Comparison of ENCODE assay signal across 20 mouse cellular contexts in the genomic region with DNA sequence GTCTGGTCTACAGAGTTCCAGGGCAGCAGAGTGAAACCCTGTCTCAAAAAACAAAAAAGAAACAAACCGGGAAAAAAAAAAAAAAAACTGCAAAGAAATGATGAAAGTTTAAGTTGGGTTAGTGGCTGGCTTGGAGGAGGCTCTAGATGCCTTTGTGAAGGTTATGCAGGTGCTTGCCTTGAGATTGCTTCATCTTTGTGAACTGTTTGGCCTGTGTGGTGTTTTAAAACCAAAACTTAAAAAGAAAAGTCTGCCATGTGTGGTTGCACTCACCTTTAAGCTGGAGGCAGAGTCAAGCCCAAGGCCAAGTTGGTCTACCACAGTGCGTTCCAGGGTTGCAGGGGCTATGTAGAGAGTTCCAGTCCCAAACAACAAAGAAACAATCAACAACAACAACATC. TPM values are rescaled to one million over a fixed set of nuclear protein-coding genes. Genes with fewer than 3 reads are reported as not detected.
A peak's percentile ranks its signal among the peaks of the same experiment; 100 is the strongest.
DNase-seq lines count a peak whose midpoint lies in the region; ATAC-seq and TF ChIP-seq lines count a peak whose summit lies in the region.
"Had no signal": no experiment of that assay in that cellular context is flagged by ENCODE, and none has a peak within 500 bp of the region (broad histone marks: within the 10 kb centered on the region; RNA-seq: fewer than 3 reads in every experiment).

No protein-coding gene starts in this region.

- H3K27me3 ChIP-seq in liver, embryonic 12.5 days (replicated peaks), result no peaks in the 10 kb centered on the region
- no peaks in the 10 kb centered on the region for H3K27me3 ChIP-seq in midbrain, embryonic 14.5 days (ENCODE audit: control insufficient read depth, insufficient read depth, low read length)
- no peaks in the 10 kb centered on the region for H3K27me3 ChIP-seq in midbrain, postnatal 0 days (ENCODE audit: insufficient read depth, low read length)
- H3K27me3 ChIP-seq: embryonic facial prominence, embryonic 15.5 days; forebrain, embryonic 12.5 days; heart, embryonic 13.5 days; limb, embryonic 15.5 days had no signal

- TF ChIP-seq CTCF in midbrain, postnatal 0 days (IDR thresholded peaks at IDR 0.05), result no peak

- H3K4me3 ChIP-seq in liver, embryonic 12.5 days, result no peak overlapping the region
- H3K4me3 ChIP-seq in midbrain, embryonic 14.5 days (replicated peaks; ENCODE audit: low read depth, low read length), result no peak overlapping the region
- no peak overlapping the region for H3K4me3 ChIP-seq in midbrain, postnatal 0 days (ENCODE audit: low read depth, low read length)

- DNase-seq in liver, result no peak
- no peak for DNase-seq in midbrain, embryonic 14.5 days
- no peak for DNase-seq in midbrain, postnatal 0 days (ENCODE audit: low spot score)
- peak; percentile 34 for DNase-seq in thymus, postnatal 4 days
- DNase-seq in thymus, postnatal 10 days (ENCODE audit: low spot score in 2 of 2), result no peak
- no peak for DNase-seq in frontal cortex, postnatal 10 days (ENCODE audit: low spot score in 2 of 2)
- DNase-seq: cerebellum, adult 11-12 months; gastrocnemius, postnatal 10 days; heart, postnatal 10 days; kidney, postnatal 14 days; layer of hippocampus, adult 9-11 months had no signal

- no peaks in the 10 kb centered on the region for H3K36me3 ChIP-seq in liver, embryonic 12.5 days
- no peaks in the 10 kb centered on the region for H3K36me3 ChIP-seq in midbrain, embryonic 14.5 days (ENCODE audit: control insufficient read depth, insufficient read depth, low read length)
- H3K36me3 ChIP-seq in midbrain, postnatal 0 days (ENCODE audit: insufficient read depth, low read length), result no peaks in the 10 kb centered on the region
- H3K36me3 ChIP-seq: embryonic facial prominence, embryonic 15.5 days; forebrain, embryonic 12.5 days; heart, embryonic 13.5 days; limb, embryonic 10.5 days; limb, embryonic 15.5 days had no signal

- ATAC-seq in liver, embryonic 12.5 days, result no peak
- no peak for ATAC-seq in midbrain, embryonic 14.5 days (ENCODE audit: low FRiP score, low TSS enrichment)
- ATAC-seq in midbrain, postnatal 0 days (ENCODE audit: low FRiP score), result no peak
- ATAC-seq: intestine, postnatal 0 days had no signal

- H3K27ac ChIP-seq in liver, embryonic 12.5 days, result no peak overlapping the region
- H3K27ac ChIP-seq in midbrain, embryonic 14.5 days (replicated peaks; ENCODE audit: low read depth, low read length), result no peak overlapping the region
- no peak overlapping the region for H3K27ac ChIP-seq in midbrain, postnatal 0 days (ENCODE audit: low read depth, low read length)
- H3K27ac ChIP-seq: stomach, postnatal 0 days had no signal

- H3K9me3 ChIP-seq in liver, embryonic 12.5 days (replicated peaks), result no peaks in the 10 kb centered on the region
- H3K9me3 ChIP-seq in midbrain, embryonic 14.5 days (ENCODE audit: control insufficient read depth, low read length), result no peaks in the 10 kb centered on the region
- no peaks in the 10 kb centered on the region for H3K9me3 ChIP-seq in midbrain, postnatal 0 days (ENCODE audit: low read length)
- H3K9me3 ChIP-seq: embryonic facial prominence, embryonic 15.5 days; forebrain, embryonic 12.5 days; heart, embryonic 13.5 days; limb, embryonic 10.5 days; limb, embryonic 15.5 days had no signal

- H3K4me2 ChIP-seq in liver, embryonic 12.5 days, result peak overlapping the region; percentile 33
- 0 out of 2 replicates have a peak overlapping the region, but pooled peaks have one; percentile 10 for H3K4me2 ChIP-seq in midbrain, embryonic 14.5 days (ENCODE audit: low read length)
- H3K4me2 ChIP-seq in midbrain, postnatal 0 days (ENCODE audit: low read depth, low read length, poor library complexity, severe bottlenecking), result no peak overlapping the region

- H3K9ac ChIP-seq in liver, embryonic 12.5 days, result no peak overlapping the region
- H3K9ac ChIP-seq in midbrain, embryonic 14.5 days (replicated peaks; ENCODE audit: low read length), result no peak overlapping the region
- no peak overlapping the region for H3K9ac ChIP-seq in midbrain, postnatal 0 days (replicated peaks; ENCODE audit: low read length, poor library complexity, severe bottlenecking)
- H3K9ac ChIP-seq: embryonic facial prominence, embryonic 15.5 days had no signal

- H3K4me1 ChIP-seq in liver, embryonic 12.5 days, result peaks cover 46% of the 10 kb centered on the region
- H3K4me1 ChIP-seq in midbrain, embryonic 14.5 days (ENCODE audit: control insufficient read depth, insufficient read depth, low read length), result peaks cover 4% of the 10 kb centered on the region; the same call in 1 of the 2 replicates
- H3K4me1 ChIP-seq in midbrain, postnatal 0 days (ENCODE audit: insufficient read depth, low read length), result no peaks in the 10 kb centered on the region

- 79% methylated on average over 2 of the region's 2 CpGs for WGBS in liver, embryonic 12.5 days (ENCODE audit: insufficient replicate concordance)
- 86% methylated on average over 2 of the region's 2 CpGs for WGBS in midbrain, embryonic 14.5 days
- 86% methylated on average over 2 of the region's 2 CpGs for WGBS in midbrain, postnatal 0 days

RNA-seq across cellular contexts. Expression of a gene that starts 6.0 kb away (rescaled TPM):
- polyA plus RNA-seq in liver, embryonic 12.5 days (2016; fragmentation: Nextera tagmentation; extraction: Ambion mirVana), result 14.5 and 17.1 TPM in 2 replicates
- 4.1 and 7.9 TPM in 2 replicates for polyA plus RNA-seq in midbrain, embryonic 14.5 days (2014; fragmentation: Nextera tagmentation; extraction: Ambion mirVana)
- 161 and 335 TPM in 2 replicates for total RNA-seq in midbrain, postnatal 0 days (2014; rRNA removed)
- 2.7 and 3.2 TPM in 2 replicates for polyA plus RNA-seq in midbrain, postnatal 0 days (2015; fragmentation: Nextera tagmentation; extraction: Ambion mirVana)

RNA-seq across cellular contexts. Expression of a gene that starts 6.3 kb away (rescaled TPM):
- polyA plus RNA-seq in liver, embryonic 12.5 days (2016; fragmentation: Nextera tagmentation; extraction: Ambion mirVana), result 24.0 and 28.2 TPM in 2 replicates
- 9.4 and 11.7 TPM in 2 replicates for polyA plus RNA-seq in midbrain, embryonic 14.5 days (2014; fragmentation: Nextera tagmentation; extraction: Ambion mirVana)
- total RNA-seq in midbrain, postnatal 0 days (2014; rRNA removed), result 84.2 and 252 TPM in 2 replicates
- 2.5 TPM in 1 of 2 replicates, not detected in the other for polyA plus RNA-seq in midbrain, postnatal 0 days (2015; fragmentation: Nextera tagmentation; extraction: Ambion mirVana)
- polyA plus RNA-seq: CD4-positive, CD25-positive, alpha-beta regulatory T cell, adult 4 months had no signal

RNA-seq across cellular contexts. Expression of a gene that starts 7.9 kb away (rescaled TPM):
- 44.1 and 49.4 TPM in 2 replicates for polyA plus RNA-seq in liver, embryonic 12.5 days (2016; fragmentation: Nextera tagmentation; extraction: Ambion mirVana)
- polyA plus RNA-seq in midbrain, embryonic 14.5 days (2014; fragmentation: Nextera tagmentation; extraction: Ambion mirVana), result 6.6 and 6.8 TPM in 2 replicates
- 10.0 and 19.2 TPM in 2 replicates for total RNA-seq in midbrain, postnatal 0 days (2014; rRNA removed)
- polyA plus RNA-seq in midbrain, postnatal 0 days (2015; fragmentation: Nextera tagmentation; extraction: Ambion mirVana), result 2.2 and 2.5 TPM in 2 replicates

RNA-seq across cellular contexts. Expression of a gene that starts 13.4 kb away (rescaled TPM):
- polyA plus RNA-seq in liver, embryonic 12.5 days (2016; fragmentation: Nextera tagmentation; extraction: Ambion mirVana), result 4.4 and 4.8 TPM in 2 replicates
- 0.86 and 1.1 TPM in 2 replicates for polyA plus RNA-seq in midbrain, embryonic 14.5 days (2014; fragmentation: Nextera tagmentation; extraction: Ambion mirVana)
- 112 and 321 TPM in 2 replicates for total RNA-seq in midbrain, postnatal 0 days (2014; rRNA removed)
- not detected in 2 replicates for polyA plus RNA-seq in midbrain, postnatal 0 days (2015; fragmentation: Nextera tagmentation; extraction: Ambion mirVana)

RNA-seq across cellular contexts. Expression of a gene that starts 13.7 kb away (rescaled TPM):
- 9.3 and 17.8 TPM in 2 replicates for polyA plus RNA-seq in liver, embryonic 12.5 days (2016; fragmentation: Nextera tagmentation; extraction: Ambion mirVana)
- not detected in 2 replicates for polyA plus RNA-seq in midbrain, embryonic 14.5 days (2014; fragmentation: Nextera tagmentation; extraction: Ambion mirVana)
- total RNA-seq in midbrain, postnatal 0 days (2014; rRNA removed), result 4.5 and 62.6 TPM in 2 replicates
- polyA plus RNA-seq in midbrain, postnatal 0 days (2015; fragmentation: Nextera tagmentation; extraction: Ambion mirVana), result 6.9 TPM in 1 of 2 replicates, not detected in the other
- polyA plus RNA-seq: CD4-positive, CD25-positive, alpha-beta regulatory T cell, adult 4 months; stomach, postnatal 0 days had no signal
